Mouse (Mus musculus): Measurements from ENCODE around the gene Lgals9. TPM values are rescaled to one million over a fixed set of nuclear protein-coding genes. Genes with fewer than 3 reads are reported as not detected.

The Lgals9 gene
- 100 to 1,000 TPM; 125 to 130 TPM for total RNA-seq (2023)

DNA sequence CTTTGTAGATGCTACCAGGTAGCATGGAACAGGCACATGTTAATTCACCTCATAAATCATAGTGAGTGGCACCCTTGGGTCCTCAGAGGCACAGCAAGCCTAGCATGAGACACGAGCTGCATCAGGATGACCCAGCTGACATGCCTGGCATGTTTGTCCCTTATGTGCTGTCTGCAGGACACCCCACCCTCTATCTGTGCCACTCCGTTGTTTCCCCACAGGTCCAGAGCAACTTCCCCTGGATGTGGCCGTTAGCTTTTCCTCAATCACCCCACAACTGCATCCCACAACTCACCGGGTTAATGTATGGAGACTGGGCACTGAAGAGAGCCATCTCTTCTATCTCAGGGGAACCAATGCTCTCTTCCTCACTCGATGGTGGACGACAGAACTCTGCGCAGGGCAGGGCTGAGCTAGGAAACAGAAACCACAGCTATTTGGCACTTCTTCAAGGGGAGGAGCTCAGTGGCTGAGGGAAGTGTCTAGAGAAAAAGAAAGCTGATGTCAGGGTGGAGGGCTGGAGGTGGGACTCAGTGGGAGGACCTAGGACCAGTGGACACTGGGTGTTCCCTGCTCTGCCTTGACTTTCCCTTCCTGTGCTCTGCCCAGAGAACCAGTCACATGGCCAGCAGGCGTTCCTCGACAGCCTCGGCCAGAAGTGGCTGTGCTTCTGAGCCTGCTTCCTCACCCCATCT lies at the start of gene Lgals9:
TSS of gene Lgals9 (minus strand) at position 464 of the 695 bp plus-strand sequence.

GRCm38 (mm10) chr11:78920411-78920939 lies 64.3 kb downstream of the Lgals9 start, which contains the start of gene Nos2:
Gene Nos2 (plus strand): TSS chr11:78920787.

Other genes with a start within 250 kb of the Lgals9 start
- gene Ccnq, start 233.2 kb downstream of the Lgals9 start, total RNA-seq (2023): 1 to 10 TPM; 7.1 to 7.3 TPM
- 1 to 10 TPM; 1.2 to 2.4 TPM for gene Lyrm9, start 158.4 kb downstream of the Lgals9 start, total RNA-seq (2023)
- not detected for gene Nos2, start 64.2 kb downstream of the Lgals9 start, total RNA-seq (2023)
- 10 to 100 TPM; 28.6 to 28.9 TPM for gene Ksr1, start 161.5 kb upstream of the Lgals9 start, total RNA-seq (2023)